Mouse (Mus musculus): ENCODE results near the gene Islr2. TPM values are rescaled to one million over a fixed set of nuclear protein-coding genes. Genes with fewer than 3 reads are reported as not detected.
A peak's percentile ranks its signal among the peaks of the same experiment; 100 is the strongest.

Gene Islr2
- polyA plus RNA-seq, 1 experiment, result 0.67 TPM

- no peaks in the 10 kb centered on the region for H3K9me3 ChIP-seq (replicated peaks; ENCODE audit: control insufficient read depth, insufficient read depth, low read length, poor library complexity, severe bottlenecking)
- no peaks in the 10 kb centered on the region for H3K27me3 ChIP-seq (ENCODE audit: control insufficient read depth, insufficient read depth, low read length, poor library complexity, severe bottlenecking)
- H3K4me3 ChIP-seq (ENCODE audit: low read depth, low read length), result no peak overlapping the region; the same call in 1 of the 2 replicates
- peaks cover 2% of the 10 kb centered on the region for H3K4me1 ChIP-seq (ENCODE audit: control insufficient read depth, insufficient read depth, low read length)
- TF ChIP-seq CTCF (IDR thresholded peaks at IDR 0.05; ENCODE audit: low read depth, low read length) (no peak), POLR2A (IDR thresholded peaks at IDR 0.05; ENCODE audit: insufficient read depth, low read length) (no peak), EP300 (IDR thresholded peaks at IDR 0.05; ENCODE audit: insufficient read depth, low read depth, low read length) (no peak)
- peak overlapping the region; percentile 95 for H3K27ac ChIP-seq (ENCODE audit: insufficient read depth, low read length)
- peak overlapping the region; percentile 49; the same call in 1 of the 2 replicates for H3K9ac ChIP-seq (ENCODE audit: low read depth, poor library complexity, severe bottlenecking)
- peaks cover 47% of the 10 kb centered on the region for H3K36me3 ChIP-seq (ENCODE audit: control insufficient read depth, insufficient read depth, low read length, poor library complexity, severe bottlenecking)
Measured at GRCm38 (mm10) chr9:58242696-58243095, 38.6 kb upstream of the Islr2 start.

GRCm38 (mm10) chr9:58241780-58242485, 37.8 kb upstream of the Islr2 start:
- Histone ChIP-seq H3K4me3 (ENCODE audit: low read depth, low read length) (0 out of 2 replicates have a peak overlapping the region, but pooled peaks have one; percentile 27), H3K36me3 (ENCODE audit: control insufficient read depth, insufficient read depth, low read length, poor library complexity, severe bottlenecking) (peaks cover 52% of the 10 kb centered on the region), H3K27me3 (ENCODE audit: control insufficient read depth, insufficient read depth, low read length, poor library complexity, severe bottlenecking) (no peaks in the 10 kb centered on the region), H3K9ac (ENCODE audit: low read depth, poor library complexity, severe bottlenecking) (peak overlapping the region; percentile 49), H3K9me3 (replicated peaks; ENCODE audit: control insufficient read depth, insufficient read depth, low read length, poor library complexity, severe bottlenecking) (no peaks in the 10 kb centered on the region), H3K4me1 (ENCODE audit: control insufficient read depth, insufficient read depth, low read length) (peaks cover 2% of the 10 kb centered on the region), H3K27ac (ENCODE audit: insufficient read depth, low read length) (peak overlapping the region; percentile 95)
- TF ChIP-seq POLR2A (IDR thresholded peaks at IDR 0.05; ENCODE audit: insufficient read depth, low read length) (no peak), EP300 (IDR thresholded peaks at IDR 0.05; ENCODE audit: insufficient read depth, low read depth, low read length) (peak; percentile 34; the same call in 1 of the 2 replicates), CTCF (IDR thresholded peaks at IDR 0.05; ENCODE audit: low read depth, low read length) (no peak)

GRCm38 (mm10) chr9:58234502-58235015, 30.4 kb upstream of the Islr2 start:
- Histone ChIP-seq H3K27me3 (ENCODE audit: control insufficient read depth, insufficient read depth, low read length, poor library complexity, severe bottlenecking) (no peaks in the 10 kb centered on the region), H3K36me3 (ENCODE audit: control insufficient read depth, insufficient read depth, low read length, poor library complexity, severe bottlenecking) (peaks cover 65% of the 10 kb centered on the region), H3K4me1 (ENCODE audit: control insufficient read depth, insufficient read depth, low read length) (no peaks in the 10 kb centered on the region), H3K9ac (ENCODE audit: low read depth, poor library complexity, severe bottlenecking) (no peak overlapping the region), H3K9me3 (replicated peaks; ENCODE audit: control insufficient read depth, insufficient read depth, low read length, poor library complexity, severe bottlenecking) (no peaks in the 10 kb centered on the region), H3K4me3 (ENCODE audit: low read depth, low read length) (peak overlapping the region; percentile 3; the same call in 1 of the 2 replicates), H3K27ac (ENCODE audit: insufficient read depth, low read length) (no peak overlapping the region)
- no peak for TF ChIP-seq POLR2A (IDR thresholded peaks at IDR 0.05; ENCODE audit: insufficient read depth, low read length)
- TF ChIP-seq EP300 (IDR thresholded peaks at IDR 0.05; ENCODE audit: insufficient read depth, low read depth, low read length), result no peak
- TF ChIP-seq CTCF (IDR thresholded peaks at IDR 0.05; ENCODE audit: low read depth, low read length), result no peak

- TF ChIP-seq CTCF (IDR thresholded peaks at IDR 0.05; ENCODE audit: low read depth, low read length), result no peak
- TF ChIP-seq EP300 (IDR thresholded peaks at IDR 0.05; ENCODE audit: insufficient read depth, low read depth, low read length), result no peak
- no peak for TF ChIP-seq POLR2A (IDR thresholded peaks at IDR 0.05; ENCODE audit: insufficient read depth, low read length)
- no peak overlapping the region for H3K27ac ChIP-seq (ENCODE audit: insufficient read depth, low read length)
- H3K9me3 ChIP-seq (replicated peaks; ENCODE audit: control insufficient read depth, insufficient read depth, low read length, poor library complexity, severe bottlenecking), result no peaks in the 10 kb centered on the region
- no peak overlapping the region for H3K4me3 ChIP-seq (ENCODE audit: low read depth, low read length)
- no peaks in the 10 kb centered on the region for H3K27me3 ChIP-seq (ENCODE audit: control insufficient read depth, insufficient read depth, low read length, poor library complexity, severe bottlenecking)
- H3K9ac ChIP-seq (ENCODE audit: low read depth, poor library complexity, severe bottlenecking), result no peak overlapping the region
- peaks cover 78% of the 10 kb centered on the region for H3K36me3 ChIP-seq (ENCODE audit: control insufficient read depth, insufficient read depth, low read length, poor library complexity, severe bottlenecking)
- no peaks in the 10 kb centered on the region for H3K4me1 ChIP-seq (ENCODE audit: control insufficient read depth, insufficient read depth, low read length)
Measured at GRCm38 (mm10) chr9:58232374-58232773, 28.3 kb upstream of the Islr2 start.

- Histone ChIP-seq H3K4me1 (ENCODE audit: control insufficient read depth, insufficient read depth, low read length) (no peaks in the 10 kb centered on the region), H3K4me3 (ENCODE audit: low read depth, low read length) (no peak overlapping the region), H3K36me3 (ENCODE audit: control insufficient read depth, insufficient read depth, low read length, poor library complexity, severe bottlenecking) (peaks cover 79% of the 10 kb centered on the region), H3K27me3 (ENCODE audit: control insufficient read depth, insufficient read depth, low read length, poor library complexity, severe bottlenecking) (no peaks in the 10 kb centered on the region), H3K9me3 (replicated peaks; ENCODE audit: control insufficient read depth, insufficient read depth, low read length, poor library complexity, severe bottlenecking) (no peaks in the 10 kb centered on the region), H3K27ac (ENCODE audit: insufficient read depth, low read length) (no peak overlapping the region), H3K9ac (ENCODE audit: low read depth, poor library complexity, severe bottlenecking) (no peak overlapping the region)
- no peak for TF ChIP-seq POLR2A (IDR thresholded peaks at IDR 0.05; ENCODE audit: insufficient read depth, low read length)
- TF ChIP-seq CTCF (IDR thresholded peaks at IDR 0.05; ENCODE audit: low read depth, low read length), result no peak
- TF ChIP-seq EP300 (IDR thresholded peaks at IDR 0.05; ENCODE audit: insufficient read depth, low read depth, low read length), result no peak
Measured at GRCm38 (mm10) chr9:58231746-58232145, 27.6 kb upstream of the Islr2 start.
